Mouse (Mus musculus) neural tube, embryonic 15.5 days (tissue): ENCODE results near the gene Cdca7l. TPM values are rescaled to one million over a fixed set of nuclear protein-coding genes. Genes with fewer than 3 reads are reported as not detected.
"Not testable (repeated sequence)": the region's sequence is repeated elsewhere in the genome, so short reads cannot be mapped to it uniquely, and the experiment has no call there.

Source experiments
- ATAC-seq: fragments of 200-750 bp; cut with Nextera tagmentation; 2 replicates; pipeline ENCODE4 v1.8.0; 2017; ENCODE audit warnings: mild to moderate bottlenecking, moderate TSS enrichment, moderate library complexity; ENCODE audit not compliant: low FRiP score
- H3K27ac ChIP-seq: fragments of 300-500 bp; sonication (generic); replicated peaks from 2 replicates; pipeline ENCODE4 v1.5.1; 2015; ENCODE audit warnings: mild to moderate bottlenecking, inconsistent platforms
- H3K27me3 ChIP-seq: fragments of 300-500 bp; sonication (generic); replicated peaks from 2 replicates; pipeline ENCODE4 v1.6.1; 2015; ENCODE audit warnings: inconsistent platforms
- H3K36me3 ChIP-seq: fragments of 300-500 bp; sonication (generic); 2 replicates; pipeline ENCODE4 v1.6.1; 2015; ENCODE audit warnings: inconsistent platforms
- H3K4me1 ChIP-seq: fragments of 300-500 bp; sonication (generic); 2 replicates; pipeline ENCODE4 v1.6.1; 2015; ENCODE audit warnings: inconsistent platforms
- H3K4me2 ChIP-seq: fragments of 300-500 bp; sonication (generic); 2 replicates; pipeline ENCODE4 v1.6.1; 2015; ENCODE audit warnings: inconsistent platforms, mild to moderate bottlenecking, moderate library complexity
- H3K4me3 ChIP-seq: fragments of 300-500 bp; sonication (generic); replicated peaks from 2 replicates; pipeline ENCODE4 v1.5.1; 2015; ENCODE audit warnings: mild to moderate bottlenecking, inconsistent platforms
- H3K9ac ChIP-seq: fragments of 300-500 bp; sonication (generic); replicated peaks from 2 replicates; pipeline ENCODE4 v1.6.1; 2015; ENCODE audit warnings: mild to moderate bottlenecking, inconsistent platforms
- H3K9me3 ChIP-seq: fragments of 300-500 bp; sonication (generic); replicated peaks from 2 replicates; pipeline ENCODE4 v1.6.1; 2016; ENCODE audit warnings: inconsistent platforms
- WGBS: fragments of 180-500 bp; shearing (Covaris S2); methylation state at CpG from one replicate; pipeline ENCODE4 v1.1.7; 2015; ENCODE audit warnings: mixed read lengths; 5-methylcytosine and 5-hydroxymethylcytosine counted together
- polyA plus RNA-seq: library from polyadenylated mRNA; unstranded; fragments of >200 nt; fragmentation: Nextera tagmentation; extraction: Ambion mirVana; gene quantifications from 2 replicates; pipeline ENCODE4 v1.2.1, GENCODE M21; 2015

The Cdca7l gene
- polyA plus RNA-seq, 1 experiment from 2014 or later, result 4.3 TPM

DNA sequence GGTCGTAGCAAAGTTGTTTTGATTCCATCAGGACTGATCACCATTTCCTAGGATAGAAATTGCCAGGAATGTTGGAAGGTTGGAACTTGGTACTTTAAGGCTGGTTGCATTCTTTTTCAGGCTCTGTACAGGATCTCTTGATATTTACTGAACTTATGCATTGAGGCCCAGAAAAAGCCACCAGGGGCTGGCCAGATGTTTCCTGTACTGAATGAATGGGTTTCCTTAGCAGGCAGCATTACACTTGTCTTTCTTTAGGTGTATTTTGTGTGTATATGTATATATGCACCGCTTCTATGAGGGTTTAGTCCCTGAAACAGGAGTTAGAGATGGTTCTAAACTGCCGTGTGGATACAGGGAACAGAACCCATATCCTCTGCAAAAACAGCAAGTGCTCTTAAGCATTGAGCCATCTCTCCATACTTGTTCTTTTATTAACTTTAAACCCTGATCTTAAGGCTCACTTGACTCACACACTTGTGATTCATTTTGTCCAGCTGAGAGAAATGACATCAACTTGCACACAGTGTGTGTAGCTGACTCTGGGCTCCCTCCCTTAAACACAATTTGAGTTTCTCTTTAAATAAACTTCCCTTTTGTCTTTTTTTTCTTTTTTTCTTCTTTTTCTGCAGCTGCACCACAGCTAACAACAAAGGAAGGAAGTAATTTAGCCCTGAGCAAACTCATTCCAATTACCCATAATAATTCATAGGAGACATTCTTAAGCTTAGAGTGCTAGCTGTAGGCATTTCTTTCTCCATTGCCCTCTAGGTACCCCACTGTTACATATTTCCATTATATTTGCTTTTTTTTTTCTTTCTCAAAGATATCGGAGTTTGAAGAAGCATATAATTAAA, 63.8 kb downstream of the Cdca7l start:
- no peaks in the 10 kb centered on the region for H3K36me3 ChIP-seq
- no peaks in the 10 kb centered on the region for H3K9me3 ChIP-seq
- H3K27me3 ChIP-seq, result no peaks in the 10 kb centered on the region
- 90% methylated on average over 4 of the region's 4 CpGs for WGBS
- H3K9ac ChIP-seq, result no peak overlapping the region
- no peak overlapping the region for H3K4me2 ChIP-seq
- H3K4me3 ChIP-seq, result no peak overlapping the region
- no peaks in the 10 kb centered on the region for H3K4me1 ChIP-seq
- no peak for ATAC-seq
- no peak overlapping the region for H3K27ac ChIP-seq

GRCm38 (mm10) chr12:117872265-117872664, 68.2 kb downstream of the Cdca7l start:
- WGBS, result 61% methylated on average over 5 of the region's 5 CpGs
- no peak overlapping the region for H3K9ac ChIP-seq
- H3K27ac ChIP-seq, result no peak overlapping the region
- H3K4me2 ChIP-seq, result no peak overlapping the region
- no peaks in the 10 kb centered on the region for H3K36me3 ChIP-seq
- H3K27me3 ChIP-seq, result no peaks in the 10 kb centered on the region
- no peak overlapping the region for H3K4me3 ChIP-seq
- H3K9me3 ChIP-seq, result no peaks in the 10 kb centered on the region
- H3K4me1 ChIP-seq, result no peaks in the 10 kb centered on the region
- ATAC-seq, result no peak

GRCm38 (mm10) chr12:117878341-117878740, 74.3 kb downstream of the Cdca7l start:
- H3K4me2 ChIP-seq, result no peak overlapping the region
- no peaks in the 10 kb centered on the region for H3K4me1 ChIP-seq
- H3K27me3 ChIP-seq, result no peaks in the 10 kb centered on the region
- no peak overlapping the region for H3K9ac ChIP-seq
- 90% methylated on average over 13 of the region's 13 CpGs for WGBS
- H3K27ac ChIP-seq, result no peak overlapping the region
- ATAC-seq, result no peak
- no peaks in the 10 kb centered on the region for H3K36me3 ChIP-seq
- H3K4me3 ChIP-seq, result no peak overlapping the region
- no peaks in the 10 kb centered on the region for H3K9me3 ChIP-seq

DNA sequence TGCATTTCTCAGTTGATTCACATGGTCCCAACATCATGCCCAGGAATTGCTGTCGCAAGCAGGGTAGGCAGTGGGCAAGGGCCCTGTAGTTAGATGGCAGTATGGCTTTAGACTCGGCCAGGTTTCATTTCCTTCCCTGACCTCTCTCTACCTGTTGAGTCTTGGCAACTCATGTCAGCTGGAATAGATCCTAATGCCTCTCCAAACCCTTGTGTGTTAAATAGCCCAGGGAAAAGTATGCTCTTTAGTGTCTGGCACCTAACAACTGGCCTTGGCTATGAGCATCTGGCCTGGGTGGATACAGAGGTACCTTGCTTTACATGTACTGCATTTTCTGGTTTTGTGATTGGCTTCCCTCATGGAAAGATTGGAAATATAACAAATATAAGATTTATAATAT, 80.5 kb downstream of the Cdca7l start:
- Histone ChIP-seq H3K27ac (no peak overlapping the region), H3K9me3 (no peaks in the 10 kb centered on the region), H3K4me2 (no peak overlapping the region), H3K27me3 (no peaks in the 10 kb centered on the region), H3K4me1 (no peaks in the 10 kb centered on the region), H3K36me3 (no peaks in the 10 kb centered on the region), H3K4me3 (no peak overlapping the region), H3K9ac (no peak overlapping the region)
- no peak for ATAC-seq
- WGBS, result 90% methylated on average over 2 of the region's 2 CpGs

GRCm38 (mm10) chr12:117887422-117887821, 83.3 kb downstream of the Cdca7l start:
- no peaks in the 10 kb centered on the region for H3K9me3 ChIP-seq
- ATAC-seq, result no peak
- H3K27ac ChIP-seq, result no peak overlapping the region
- no peak overlapping the region for H3K9ac ChIP-seq
- H3K36me3 ChIP-seq, result no peaks in the 10 kb centered on the region
- H3K4me2 ChIP-seq, result no peak overlapping the region
- H3K4me3 ChIP-seq, result no peak overlapping the region
- no peaks in the 10 kb centered on the region for H3K4me1 ChIP-seq
- H3K27me3 ChIP-seq, result no peaks in the 10 kb centered on the region
- WGBS, result 90% methylated on average over 3 of the region's 3 CpGs

GRCm38 (mm10) chr12:117900798-117901197, 96.7 kb downstream of the Cdca7l start:
- H3K4me2 ChIP-seq, H3K4me1 ChIP-seq, ATAC-seq, H3K27me3 ChIP-seq, H3K9me3 ChIP-seq, H3K36me3 ChIP-seq, H3K4me3 ChIP-seq, H3K9ac ChIP-seq, H3K27ac ChIP-seq: not testable (repeated sequence)
- WGBS, result 67% methylated on average over 1 of the region's 4 CpGs

GRCm38 (mm10) chr12:117901352-117901751, 97.3 kb downstream of the Cdca7l start:
- H3K4me3 ChIP-seq, H3K4me2 ChIP-seq, ATAC-seq, H3K9ac ChIP-seq, H3K4me1 ChIP-seq, H3K27me3 ChIP-seq, H3K36me3 ChIP-seq, H3K27ac ChIP-seq, H3K9me3 ChIP-seq: not testable (repeated sequence)
- WGBS, result 68% methylated on average over 2 of the region's 4 CpGs

- no peaks in the 10 kb centered on the region for H3K36me3 ChIP-seq
These were observed 99.6 kb downstream of the Cdca7l start for GRCm38 (mm10) chr12:117903671-117904070.

DNA sequence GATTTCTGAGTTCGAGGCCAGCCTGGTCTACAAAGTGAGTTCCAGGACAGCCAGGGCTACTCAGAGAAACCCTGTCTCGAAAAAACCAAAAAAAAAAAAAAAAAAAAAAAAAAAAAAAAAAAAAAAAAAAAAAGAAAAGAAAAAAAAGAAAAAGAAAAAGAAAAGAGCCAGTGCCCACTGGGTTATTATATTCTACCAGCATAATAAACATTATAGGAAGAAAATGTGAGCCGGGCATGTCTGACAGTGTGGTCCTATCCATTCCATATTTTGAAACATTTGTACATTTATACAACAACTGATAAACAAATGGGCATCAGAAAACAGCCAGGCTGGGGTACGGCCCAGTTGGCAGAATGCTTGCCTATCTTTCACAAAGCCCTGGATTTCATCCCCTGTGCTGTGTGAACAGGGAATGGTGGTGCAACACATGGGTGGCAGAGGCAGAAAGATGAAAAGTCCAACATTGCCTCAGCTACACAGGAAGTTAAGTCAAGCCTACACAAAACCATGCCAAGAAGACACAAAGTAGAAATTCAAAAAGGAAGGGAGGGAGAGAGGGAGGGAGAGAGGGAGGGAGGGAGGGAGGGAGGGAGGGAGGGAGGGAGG, 101.2 kb downstream of the Cdca7l start:
- H3K36me3 ChIP-seq, H3K4me2 ChIP-seq, H3K4me1 ChIP-seq, H3K4me3 ChIP-seq, H3K9me3 ChIP-seq, H3K27me3 ChIP-seq, ATAC-seq, H3K27ac ChIP-seq, H3K9ac ChIP-seq: not testable (repeated sequence)
- WGBS, result 80% methylated on average over 4 of the region's 4 CpGs

More at GRCm38 (mm10) chr12:117903671-117904070, 99.6 kb downstream of the Cdca7l start:
- Histone ChIP-seq H3K9ac (no peak overlapping the region), H3K4me3 (no peak overlapping the region), H3K4me1 (no peaks in the 10 kb centered on the region), H3K4me2 (no peak overlapping the region), H3K9me3 (no peaks in the 10 kb centered on the region), H3K27ac (no peak overlapping the region), H3K27me3 (no peaks in the 10 kb centered on the region)
- ATAC-seq, result no peak
- WGBS, result 91% methylated on average over 8 of the region's 8 CpGs

DNA sequence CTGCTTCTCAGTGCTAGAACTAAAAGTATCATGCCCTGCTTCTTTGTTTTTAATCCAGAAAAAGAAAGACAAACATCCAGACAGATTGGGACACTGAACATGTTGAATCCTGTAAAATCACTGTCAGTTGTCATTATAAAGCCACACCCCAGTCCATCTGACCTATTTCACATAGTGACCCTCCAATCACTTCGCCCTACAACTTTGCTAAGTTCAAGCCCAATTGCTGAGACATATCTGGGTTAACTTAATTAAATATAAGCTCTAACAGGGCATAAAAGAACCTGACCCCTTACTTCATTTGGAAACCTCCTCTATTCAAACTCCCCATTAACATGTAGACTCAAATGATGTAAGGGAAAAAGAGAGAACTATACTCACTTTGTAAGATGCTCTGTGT, 107.3 kb downstream of the Cdca7l start:
- H3K27ac ChIP-seq, result no peak overlapping the region
- H3K4me1 ChIP-seq, result peaks cover 5% of the 10 kb centered on the region; the same call in 1 of the 2 replicates
- no peak overlapping the region for H3K4me3 ChIP-seq
- H3K36me3 ChIP-seq, result no peaks in the 10 kb centered on the region
- no peak overlapping the region for H3K9ac ChIP-seq
- 83% methylated on average over 1 of the region's 1 CpGs for WGBS
- H3K27me3 ChIP-seq, result no peaks in the 10 kb centered on the region
- H3K4me2 ChIP-seq, result no peak overlapping the region
- no peaks in the 10 kb centered on the region for H3K9me3 ChIP-seq
- no peak for ATAC-seq

GRCm38 (mm10) chr12:117914613-117915245, 110.6 kb downstream of the Cdca7l start:
- H3K27me3 ChIP-seq, result no peaks in the 10 kb centered on the region
- H3K4me2 ChIP-seq, result no peak overlapping the region
- peaks cover 5% of the 10 kb centered on the region; the same call in 1 of the 2 replicates for H3K4me1 ChIP-seq
- no peak overlapping the region for H3K9ac ChIP-seq
- no peak for ATAC-seq
- no peaks in the 10 kb centered on the region for H3K9me3 ChIP-seq
- 10% methylated on average over 10 of the region's 10 CpGs for WGBS
- H3K27ac ChIP-seq, result no peak overlapping the region
- H3K36me3 ChIP-seq, result no peaks in the 10 kb centered on the region
- H3K4me3 ChIP-seq, result no peak overlapping the region
